Mouse (Mus musculus): Measurements from ENCODE around the gene Idi2. TPM values are rescaled to one million over a fixed set of nuclear protein-coding genes. Genes with fewer than 3 reads are reported as not detected.
A peak's percentile ranks its signal among the peaks of the same experiment; 100 is the strongest.

Gene Idi2
- polyA plus RNA-seq, 1 experiment = not detected

GRCm38 (mm10) chr13:8999464-8999863 lies 46.8 kb downstream of the Idi2 start:
- peaks cover 3% of the 10 kb centered on the region for H3K4me1 ChIP-seq (ENCODE audit: control insufficient read depth, insufficient read depth, low read length)

GRCm38 (mm10) chr13:9003306-9003705 lies 50.6 kb downstream of the Idi2 start:
- no peak overlapping the region for H3K4me3 ChIP-seq (ENCODE audit: low read depth, low read length)
- no peaks in the 10 kb centered on the region for H3K36me3 ChIP-seq (ENCODE audit: control insufficient read depth, insufficient read depth, low read length, poor library complexity, severe bottlenecking)
- no peaks in the 10 kb centered on the region for H3K9me3 ChIP-seq (replicated peaks; ENCODE audit: control insufficient read depth, insufficient read depth, low read length, poor library complexity, severe bottlenecking)
- TF ChIP-seq CTCF (IDR thresholded peaks at IDR 0.05; ENCODE audit: low read depth, low read length) (no peak), POLR2A (IDR thresholded peaks at IDR 0.05; ENCODE audit: insufficient read depth, low read length) (no peak), EP300 (IDR thresholded peaks at IDR 0.05; ENCODE audit: insufficient read depth, low read depth, low read length) (no peak)
- no peak overlapping the region for H3K9ac ChIP-seq (ENCODE audit: low read depth, poor library complexity, severe bottlenecking)
- H3K27ac ChIP-seq (ENCODE audit: insufficient read depth, low read length) = peak overlapping the region; percentile 19; the same call in 1 of the 2 replicates
- H3K4me1 ChIP-seq (ENCODE audit: control insufficient read depth, insufficient read depth, low read length) = peaks cover 3% of the 10 kb centered on the region
- no peaks in the 10 kb centered on the region for H3K27me3 ChIP-seq (ENCODE audit: control insufficient read depth, insufficient read depth, low read length, poor library complexity, severe bottlenecking)

More at GRCm38 (mm10) chr13:8999464-8999863, 46.8 kb downstream of the Idi2 start:
- no peak overlapping the region for H3K27ac ChIP-seq (ENCODE audit: insufficient read depth, low read length)
- no peak overlapping the region for H3K4me3 ChIP-seq (ENCODE audit: low read depth, low read length)
- no peaks in the 10 kb centered on the region for H3K9me3 ChIP-seq (replicated peaks; ENCODE audit: control insufficient read depth, insufficient read depth, low read length, poor library complexity, severe bottlenecking)
- H3K27me3 ChIP-seq (ENCODE audit: control insufficient read depth, insufficient read depth, low read length, poor library complexity, severe bottlenecking) = no peaks in the 10 kb centered on the region
- TF ChIP-seq EP300 (IDR thresholded peaks at IDR 0.05; ENCODE audit: insufficient read depth, low read depth, low read length) = no peak
- TF ChIP-seq CTCF (IDR thresholded peaks at IDR 0.05; ENCODE audit: low read depth, low read length) = no peak
- no peak for TF ChIP-seq POLR2A (IDR thresholded peaks at IDR 0.05; ENCODE audit: insufficient read depth, low read length)
- no peaks in the 10 kb centered on the region for H3K36me3 ChIP-seq (ENCODE audit: control insufficient read depth, insufficient read depth, low read length, poor library complexity, severe bottlenecking)
- no peak overlapping the region for H3K9ac ChIP-seq (ENCODE audit: low read depth, poor library complexity, severe bottlenecking)

Other genes with a start within 250 kb of the Idi2 start
- gene Wdr37, start 81.0 kb upstream of the Idi2 start, polyA plus RNA-seq (2011; ENCODE audit: insufficient read depth, insufficient read length, low read depth, missing spikeins) = 30.2 and 34.7 TPM in 2 replicates
- 181 and 202 TPM in 2 replicates for gene Idi1, start 67.4 kb upstream of the Idi2 start, polyA plus RNA-seq (2011; ENCODE audit: insufficient read depth, insufficient read length, low read depth, missing spikeins)
- not detected in 2 replicates for gene Gm9745, start 4.6 kb upstream of the Idi2 start, polyA plus RNA-seq (2011; ENCODE audit: insufficient read depth, insufficient read length, low read depth, missing spikeins)
- gene Gtpbp4, start 43.2 kb downstream of the Idi2 start, polyA plus RNA-seq (2011; ENCODE audit: insufficient read depth, insufficient read length, low read depth, missing spikeins) = 157 and 172 TPM in 2 replicates
- gene Larp4b, start 141.0 kb downstream of the Idi2 start, polyA plus RNA-seq (2011; ENCODE audit: insufficient read depth, insufficient read length, low read depth, missing spikeins) = 104 and 108 TPM in 2 replicates